Mouse (Mus musculus) forebrain, embryonic 14.5 days (tissue): ENCODE data around the gene Ddx47. TPM values are rescaled to one million over a fixed set of nuclear protein-coding genes. Genes with fewer than 3 reads are reported as not detected.

Source experiments
- ATAC-seq: fragments of 200-750 bp; cut with Nextera tagmentation; 2 replicates; pipeline ENCODE4 v1.8.0; 2017; ENCODE audit warnings: mild to moderate bottlenecking, moderate library complexity
- DNase-seq: peaks from one replicate; pipeline ENCODE4 v3.0.0-alpha.2; 2015; ENCODE audit warnings: low spot score
- H3K27ac ChIP-seq: fragments of 300-500 bp; sonication (generic); 2 replicates; pipeline ENCODE4 v1.5.1; 2014; ENCODE audit warnings: low read depth, mild to moderate bottlenecking, control low read depth, low read length, moderate library complexity
- H3K27me3 ChIP-seq: fragments of 300-500 bp; sonication (generic); replicated peaks from 2 replicates; pipeline ENCODE4 v1.6.1; 2014; ENCODE audit warnings: low read length, control low read depth, mixed read lengths; ENCODE audit not compliant: control insufficient read depth, insufficient read depth
- H3K36me3 ChIP-seq: fragments of 300-500 bp; sonication (generic); 2 replicates; pipeline ENCODE4 v1.6.1; 2014; ENCODE audit warnings: low read length, control low read depth; ENCODE audit not compliant: control insufficient read depth, insufficient read depth
- H3K4me1 ChIP-seq: fragments of 300-500 bp; sonication (generic); 2 replicates; pipeline ENCODE4 v1.6.1; 2014; ENCODE audit warnings: antibody characterized with exemption, low read length, control low read depth; ENCODE audit not compliant: control insufficient read depth, insufficient read depth
- H3K4me2 ChIP-seq: fragments of 300-500 bp; sonication (generic); 2 replicates; pipeline ENCODE4 v1.6.1; 2014; ENCODE audit warnings: mild to moderate bottlenecking, control low read depth, low read length
- H3K4me3 ChIP-seq: fragments of 300-500 bp; sonication (generic); 2 replicates; pipeline ENCODE4 v1.5.1; 2014; ENCODE audit warnings: low read depth, low read length, control low read depth
- H3K9ac ChIP-seq: fragments of 300-500 bp; sonication (generic); 2 replicates; pipeline ENCODE4 v1.6.1; 2014; ENCODE audit warnings: mild to moderate bottlenecking, low read length, control low read depth, moderate library complexity
- H3K9me3 ChIP-seq: fragments of 300-500 bp; sonication (generic); replicated peaks from 2 replicates; pipeline ENCODE4 v1.6.1; 2016; ENCODE audit warnings: low read length, control low read depth, mixed read lengths; ENCODE audit not compliant: control insufficient read depth
- WGBS: fragments of 180-500 bp; shearing (Covaris S2); extraction: QIAGEN DNeasy Blood & Tissue Kit; methylation state at CpG from one replicate; pipeline ENCODE4 v1.1.7; 2014; 5-methylcytosine and 5-hydroxymethylcytosine counted together
- polyA plus RNA-seq: library from polyadenylated mRNA; unstranded; fragments of >200 nt; fragmentation: Nextera tagmentation; extraction: Ambion mirVana; gene quantifications from 2 replicates; pipeline ENCODE4 v1.2.1, GENCODE M21; 2014

Gene Ddx47
- polyA plus RNA-seq, 1 experiment from 2014 or later: 79.8 TPM

GRCm38 (mm10) chr6:134998076-134998475 lies 13.3 kb upstream of the Ddx47 start:
- DNase-seq (no peak), ATAC-seq (no peak)
- Histone ChIP-seq H3K4me3 (no peak overlapping the region), H3K9me3 (no peaks in the 10 kb centered on the region), H3K4me1 (no peaks in the 10 kb centered on the region), H3K27me3 (no peaks in the 10 kb centered on the region), H3K9ac (no peak overlapping the region), H3K27ac (no peak overlapping the region), H3K4me2 (no peak overlapping the region), H3K36me3 (no peaks in the 10 kb centered on the region)
- 90% methylated on average over 8 of the region's 8 CpGs for WGBS

GRCm38 (mm10) chr6:134998781-134999180 lies 12.6 kb upstream of the Ddx47 start:
- H3K4me1 ChIP-seq: no peaks in the 10 kb centered on the region
- 76% methylated on average over 3 of the region's 3 CpGs for WGBS
- no peaks in the 10 kb centered on the region for H3K27me3 ChIP-seq
- H3K9me3 ChIP-seq: no peaks in the 10 kb centered on the region
- no peak overlapping the region for H3K9ac ChIP-seq
- H3K36me3 ChIP-seq: no peaks in the 10 kb centered on the region
- no peak for ATAC-seq
- H3K27ac ChIP-seq: no peak overlapping the region
- no peak overlapping the region for H3K4me2 ChIP-seq
- H3K4me3 ChIP-seq: no peak overlapping the region
- DNase-seq: no peak

- Histone ChIP-seq H3K4me2 (no peak overlapping the region), H3K4me3 (no peak overlapping the region), H3K9me3 (no peaks in the 10 kb centered on the region), H3K9ac (no peak overlapping the region), H3K36me3 (no peaks in the 10 kb centered on the region), H3K4me1 (no peaks in the 10 kb centered on the region), H3K27ac (no peak overlapping the region), H3K27me3 (no peaks in the 10 kb centered on the region)
- WGBS: 77% methylated on average over 4 of the region's 4 CpGs
- no peak for ATAC-seq
- DNase-seq: no peak
These were observed 11.1 kb upstream of the Ddx47 start for GRCm38 (mm10) chr6:135000272-135000671.

- Histone ChIP-seq H3K4me3 (no peak overlapping the region), H3K27me3 (no peaks in the 10 kb centered on the region), H3K27ac (no peak overlapping the region), H3K36me3 (no peaks in the 10 kb centered on the region), H3K9ac (no peak overlapping the region), H3K4me2 (no peak overlapping the region), H3K4me1 (no peaks in the 10 kb centered on the region), H3K9me3 (no peaks in the 10 kb centered on the region)
- 91% methylated on average over 4 of the region's 4 CpGs for WGBS
- DNase-seq (no peak), ATAC-seq (no peak)
These were observed 9.4 kb upstream of the Ddx47 start for GRCm38 (mm10) chr6:135001991-135002390.

GRCm38 (mm10) chr6:135006372-135006771 lies 5.0 kb upstream of the Ddx47 start:
- H3K36me3 ChIP-seq: no peaks in the 10 kb centered on the region
- ATAC-seq: no peak
- WGBS: 92% methylated on average over 4 of the region's 4 CpGs

DNA sequence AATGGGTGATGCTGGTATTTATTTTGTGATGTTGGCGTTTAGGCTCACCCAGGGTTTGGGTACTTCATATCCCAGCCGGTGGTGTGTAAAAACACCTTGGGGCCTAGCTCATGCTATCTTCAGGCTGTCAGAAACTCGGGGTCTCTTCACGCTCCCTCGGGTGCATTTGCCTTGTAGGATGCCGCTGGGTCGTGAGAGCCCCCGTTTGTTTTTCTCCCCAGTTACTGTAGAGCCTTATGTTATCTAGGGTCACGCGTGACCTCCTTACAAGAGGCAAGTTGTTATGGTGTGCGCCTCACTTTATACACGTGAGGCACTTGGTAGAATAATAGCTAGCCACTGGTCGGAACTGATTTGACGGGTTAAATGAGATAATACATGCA lies 313 bp downstream of the Ddx47 start:
- Histone ChIP-seq H3K36me3 (peaks cover 32% of the 10 kb centered on the region), H3K4me3 (peak overlapping the region; percentile 87), H3K9me3 (no peaks in the 10 kb centered on the region), H3K27ac (no peak overlapping the region), H3K4me1 (peaks cover 6% of the 10 kb centered on the region), H3K9ac (peak overlapping the region; percentile 84), H3K4me2 (peak overlapping the region; percentile 91), H3K27me3 (no peaks in the 10 kb centered on the region)
- DNase-seq (no peak), ATAC-seq (no peak; the same call in 1 of the 2 replicates)
- 2% methylated on average over 14 of the region's 14 CpGs for WGBS

More at GRCm38 (mm10) chr6:135006372-135006771, 5.0 kb upstream of the Ddx47 start:
- Histone ChIP-seq H3K4me3 (no peak overlapping the region), H3K27ac (no peak overlapping the region), H3K27me3 (no peaks in the 10 kb centered on the region), H3K4me1 (no peaks in the 10 kb centered on the region), H3K9ac (no peak overlapping the region), H3K9me3 (no peaks in the 10 kb centered on the region), H3K4me2 (no peak overlapping the region)
- DNase-seq: no peak

DNA sequence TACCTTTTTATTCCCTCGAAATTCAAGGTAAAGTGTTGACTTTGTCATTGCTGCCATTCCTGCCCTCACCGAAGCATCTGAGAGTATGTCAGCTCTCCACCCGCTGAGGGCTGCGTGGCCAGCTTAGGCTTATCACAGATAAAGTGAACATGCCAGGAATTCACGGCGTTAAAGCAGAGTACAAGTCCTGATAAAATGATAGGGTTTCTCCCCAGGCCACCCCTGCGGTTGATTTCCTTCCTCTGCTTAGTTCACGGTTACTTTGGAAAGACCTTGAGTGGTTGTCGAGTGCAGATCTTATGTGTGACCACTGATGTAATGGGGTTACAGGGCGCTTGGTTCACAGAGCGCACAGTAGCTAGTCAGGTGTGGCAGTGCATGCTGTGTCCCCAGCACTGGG lies 5.8 kb downstream of the Ddx47 start:
- ATAC-seq: no peak

DNA sequence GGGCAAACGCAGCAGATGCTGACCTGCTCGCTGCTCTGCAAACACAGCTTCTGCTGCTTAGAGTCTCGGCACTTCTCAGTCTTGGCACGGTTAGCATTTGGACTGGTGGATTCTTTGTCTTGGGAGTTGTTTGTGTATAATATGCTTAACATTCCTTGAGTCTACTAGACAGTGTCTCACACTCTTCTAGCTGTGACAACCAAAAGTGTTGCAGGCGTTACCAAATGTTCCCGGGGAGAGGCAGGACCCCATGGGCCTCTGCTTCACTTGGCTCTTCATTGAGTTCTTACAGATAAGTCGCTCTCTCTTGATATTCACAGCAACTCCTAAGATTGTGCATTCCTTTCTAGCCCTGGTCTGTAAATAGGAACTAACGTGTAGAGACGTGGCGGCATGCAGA lies 8.2 kb downstream of the Ddx47 start:
- DNase-seq: no peak
- H3K9me3 ChIP-seq: no peaks in the 10 kb centered on the region
- H3K4me1 ChIP-seq: no peaks in the 10 kb centered on the region
- H3K9ac ChIP-seq: no peak overlapping the region
- H3K27ac ChIP-seq: no peak overlapping the region
- H3K27me3 ChIP-seq: no peaks in the 10 kb centered on the region
- H3K36me3 ChIP-seq: peaks cover 100% of the 10 kb centered on the region
- H3K4me3 ChIP-seq: no peak overlapping the region
- no peak overlapping the region for H3K4me2 ChIP-seq
- WGBS: 90% methylated on average over 10 of the region's 10 CpGs
- no peak for ATAC-seq

More for the DNA sequence above, 5.8 kb downstream of the Ddx47 start:
- Histone ChIP-seq H3K9ac (no peak overlapping the region), H3K4me2 (no peak overlapping the region), H3K36me3 (peaks cover 87% of the 10 kb centered on the region), H3K27ac (no peak overlapping the region), H3K9me3 (no peaks in the 10 kb centered on the region), H3K4me3 (no peak overlapping the region), H3K27me3 (no peaks in the 10 kb centered on the region), H3K4me1 (peaks cover 3% of the 10 kb centered on the region)
- no peak for DNase-seq
- 96% methylated on average over 11 of the region's 11 CpGs for WGBS

DNA sequence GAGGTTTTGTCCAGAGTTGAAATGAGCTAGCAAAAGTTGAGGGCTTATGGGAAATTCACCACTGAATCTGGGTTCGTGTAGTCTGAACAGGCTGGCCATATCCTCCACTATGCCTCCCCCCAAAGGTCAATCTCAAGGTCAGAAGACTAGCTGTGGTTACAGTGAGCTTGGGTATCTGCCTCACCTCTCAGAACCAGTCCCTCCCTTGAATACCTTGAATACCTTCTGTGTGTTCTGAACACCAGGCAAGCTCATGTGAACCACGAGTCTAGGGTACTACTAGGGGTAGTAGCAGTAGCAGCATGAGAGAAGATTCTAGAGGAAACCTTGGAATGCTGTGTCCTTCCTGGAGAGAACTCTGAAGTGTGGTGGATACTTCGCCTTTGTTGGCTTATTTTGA lies 10.2 kb downstream of the Ddx47 start:
- Histone ChIP-seq H3K36me3 (peaks cover 80% of the 10 kb centered on the region), H3K9ac (no peak overlapping the region), H3K4me1 (no peaks in the 10 kb centered on the region), H3K4me2 (no peak overlapping the region), H3K9me3 (no peaks in the 10 kb centered on the region), H3K27me3 (no peaks in the 10 kb centered on the region), H3K4me3 (no peak overlapping the region), H3K27ac (no peak overlapping the region)
- DNase-seq: no peak
- 97% methylated on average over 3 of the region's 3 CpGs for WGBS
- no peak for ATAC-seq
